Mouse (Mus musculus): ENCODE results near the gene Cdh10.

Gene Cdh10

DNA sequence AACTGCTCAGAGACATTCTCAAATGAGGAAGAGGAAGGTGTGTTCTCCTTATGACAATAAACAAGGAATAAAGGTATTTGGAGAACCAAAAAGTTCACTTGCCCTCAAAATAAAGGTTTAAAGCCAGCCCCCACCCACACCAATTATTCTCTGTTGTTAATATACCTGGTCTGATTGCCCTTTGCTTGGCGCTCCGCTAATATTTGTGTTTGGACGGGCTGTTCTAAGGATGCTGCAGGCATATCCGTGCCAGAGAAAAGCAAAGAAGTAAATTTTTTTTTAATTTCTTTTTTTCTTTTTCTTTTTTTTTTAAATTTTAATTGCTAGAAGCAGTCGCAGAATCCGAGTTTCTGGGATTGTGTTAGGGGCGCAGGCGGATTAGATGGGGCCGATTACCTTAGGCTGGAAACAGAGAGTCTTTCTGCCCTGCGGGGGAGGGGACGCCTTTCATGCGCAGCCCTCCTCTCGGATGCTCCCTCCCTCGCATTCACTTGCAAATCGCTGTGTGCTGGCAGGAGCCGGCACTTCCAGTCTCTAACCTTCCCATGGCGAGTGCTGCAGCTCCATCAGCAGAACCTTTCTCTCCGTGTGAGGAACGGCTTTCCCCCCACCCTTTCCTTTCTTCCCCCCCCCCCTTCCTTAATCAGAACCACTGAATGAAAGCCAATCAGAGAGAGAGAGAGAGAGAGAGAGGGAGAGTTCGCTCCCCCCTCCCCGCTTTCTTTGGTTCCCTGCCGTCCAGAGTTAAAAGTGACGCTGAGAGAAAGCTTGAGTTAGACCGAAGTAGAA is at the start of gene Cdh10:
Gene Cdh10 (plus strand): TSS at position 763 of the 789 bp plus-strand sequence.
- DNase-seq, result no peak

DNA sequence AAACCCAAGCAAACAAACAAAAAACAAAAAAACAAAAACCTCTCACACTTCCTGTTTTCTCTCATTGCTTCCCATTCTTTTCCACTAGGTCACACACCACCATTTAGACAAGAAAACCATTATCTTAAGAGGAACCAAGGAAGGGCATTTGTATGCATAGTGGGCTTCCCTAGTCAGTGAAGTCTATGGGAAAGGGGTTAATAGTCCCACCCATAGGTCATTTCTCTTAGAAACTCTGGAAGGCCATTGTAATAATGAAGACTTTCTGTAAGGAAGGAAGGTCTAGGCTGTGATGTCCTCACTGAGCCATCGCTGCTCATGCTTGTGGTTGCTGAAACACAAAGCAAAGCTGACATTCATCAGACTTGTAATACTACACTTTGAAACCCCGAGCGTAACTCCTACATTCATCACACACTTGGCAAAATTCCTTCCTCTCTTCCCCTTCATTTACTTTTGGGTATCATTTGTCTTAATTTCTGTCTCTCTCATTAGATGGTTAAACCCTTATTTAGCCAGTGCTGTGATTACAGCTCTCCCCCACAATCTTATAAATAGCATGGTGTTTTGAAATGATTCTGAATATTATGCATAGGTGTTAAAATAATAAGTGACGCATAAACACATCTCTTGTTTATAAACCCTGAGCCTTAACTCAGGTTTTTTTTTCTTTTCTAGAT is 9.5 kb upstream of the Cdh10 start:
- DNase-seq, result no peak

DNA sequence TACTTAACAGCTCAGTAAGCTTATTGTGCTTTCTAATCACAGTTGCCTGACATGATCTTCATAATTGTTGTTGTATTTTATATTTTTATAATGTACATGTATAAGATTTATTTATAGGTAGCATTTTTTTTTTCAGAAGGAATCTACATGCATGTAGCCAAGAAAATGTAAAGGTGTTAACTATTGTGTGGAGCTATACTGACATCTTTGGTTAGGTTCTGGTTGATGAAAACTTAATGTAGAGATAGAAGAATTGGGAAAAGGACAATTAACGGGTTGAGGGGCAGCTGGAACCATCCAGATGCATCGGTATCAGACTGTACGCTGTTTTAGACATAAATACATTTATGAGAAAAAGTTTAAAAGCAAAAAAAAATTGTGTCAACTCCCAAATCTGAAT is 1.0 kb upstream of the Cdh10 start:
- DNase-seq, result no peak

DNA sequence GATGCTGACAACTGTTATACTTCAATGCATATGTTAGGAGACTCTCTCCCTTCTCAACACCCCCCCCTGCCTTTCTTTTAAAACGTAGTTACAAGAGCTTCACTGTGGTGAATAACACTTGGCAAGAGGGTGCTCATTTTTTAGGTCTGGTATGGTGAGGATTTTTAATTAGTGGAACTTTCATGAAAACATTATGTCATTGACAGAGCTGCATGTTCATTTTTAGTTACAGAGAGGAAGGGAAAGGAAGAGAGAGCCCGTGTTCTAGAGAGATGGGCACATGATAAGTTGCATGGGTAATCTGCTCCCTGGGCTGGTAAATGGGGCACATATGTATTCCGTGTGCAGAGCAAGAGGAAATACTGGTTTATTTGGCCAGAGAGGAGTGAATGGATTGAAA is 1.5 kb downstream of the Cdh10 start:
- no peak for DNase-seq

DNA sequence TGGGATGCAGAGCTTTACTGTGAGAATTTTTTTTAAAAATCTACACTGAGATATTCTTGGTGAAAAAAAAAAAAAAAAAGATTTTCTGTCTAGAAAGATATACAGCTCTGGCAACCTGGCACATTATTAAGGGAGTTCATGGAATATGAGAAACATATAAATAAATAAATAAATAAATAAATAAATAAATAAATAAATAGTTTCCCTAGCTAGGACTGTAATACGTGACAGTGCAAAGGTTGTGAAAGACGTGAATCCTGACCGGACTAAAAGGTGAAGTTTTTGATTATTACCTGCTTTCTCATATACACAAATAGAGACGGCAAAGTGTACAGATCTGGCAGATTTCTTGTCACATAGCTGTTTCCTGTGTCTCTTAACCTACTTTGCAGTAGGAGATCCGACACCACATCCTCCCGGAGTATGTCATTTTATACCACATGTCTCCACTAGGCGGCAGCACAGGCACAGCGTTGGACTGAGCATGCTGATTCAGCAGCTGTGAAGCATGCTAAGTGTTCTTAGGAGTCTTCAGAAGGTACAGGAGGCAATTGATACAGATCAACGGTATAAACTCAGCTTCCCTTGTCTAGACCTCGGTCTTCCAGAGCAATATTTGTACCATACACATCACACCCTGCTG is 2.5 kb downstream of the Cdh10 start:
- DNase-seq, result peak; percentile 32

DNA sequence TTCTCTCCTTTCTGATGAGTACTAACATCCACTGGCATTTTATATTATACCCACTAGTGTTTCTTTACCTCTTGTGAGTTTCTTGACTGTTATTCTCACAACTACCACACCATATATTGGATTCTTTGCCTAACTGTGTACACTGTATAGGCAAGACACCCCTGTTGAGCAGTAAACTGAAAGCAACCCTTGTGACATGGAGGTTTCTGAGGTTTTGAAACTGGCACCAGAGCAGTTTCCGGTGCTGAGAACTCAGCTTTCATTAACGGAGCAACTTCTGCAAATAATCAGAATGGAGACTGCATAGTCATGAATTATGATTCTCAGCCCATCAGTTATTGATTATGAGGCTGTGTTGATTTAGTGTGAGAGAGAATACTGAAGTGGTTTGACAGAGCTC is 4.7 kb downstream of the Cdh10 start:
- DNase-seq, result no peak

DNA sequence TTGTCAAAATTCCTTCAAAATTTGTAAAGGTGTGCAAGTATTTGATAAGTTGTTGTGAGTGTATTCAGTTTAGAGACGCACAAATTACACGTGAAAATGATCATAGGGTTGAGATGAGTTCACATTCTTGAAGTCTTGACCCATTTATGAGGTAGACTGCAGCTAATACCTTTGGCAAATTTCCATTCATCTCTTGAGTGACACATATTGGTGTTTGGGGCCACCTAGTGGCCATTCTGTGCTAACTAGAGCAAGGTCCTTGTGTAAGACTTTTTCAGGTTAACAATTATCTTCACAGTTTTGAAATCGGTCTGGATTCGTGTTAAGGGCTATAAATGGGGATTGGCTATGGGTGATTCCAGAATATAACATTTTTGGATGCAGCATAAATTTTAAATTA is 13.5 kb downstream of the Cdh10 start:
- DNase-seq, result peak; percentile 11

DNA sequence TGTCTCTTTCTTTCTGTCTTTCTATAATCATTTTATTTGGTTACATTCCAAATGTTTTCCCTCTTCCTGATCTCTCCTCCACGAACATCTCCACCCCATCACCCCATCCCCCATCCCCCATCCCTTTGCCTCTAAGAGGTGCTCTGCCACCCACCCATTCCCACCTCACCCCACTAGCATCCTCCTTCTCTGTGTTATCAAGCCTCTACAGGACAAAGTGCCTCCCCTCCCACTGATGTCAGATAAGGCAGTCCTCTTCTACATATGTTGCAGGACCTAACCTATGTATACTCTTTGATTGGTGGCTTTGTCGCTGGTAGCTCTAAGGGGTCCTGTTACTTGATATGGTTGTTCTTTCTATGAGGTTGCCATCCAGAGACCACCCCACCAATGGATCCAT is 23.0 kb downstream of the Cdh10 start:
- DNase-seq, result no peak

DNA sequence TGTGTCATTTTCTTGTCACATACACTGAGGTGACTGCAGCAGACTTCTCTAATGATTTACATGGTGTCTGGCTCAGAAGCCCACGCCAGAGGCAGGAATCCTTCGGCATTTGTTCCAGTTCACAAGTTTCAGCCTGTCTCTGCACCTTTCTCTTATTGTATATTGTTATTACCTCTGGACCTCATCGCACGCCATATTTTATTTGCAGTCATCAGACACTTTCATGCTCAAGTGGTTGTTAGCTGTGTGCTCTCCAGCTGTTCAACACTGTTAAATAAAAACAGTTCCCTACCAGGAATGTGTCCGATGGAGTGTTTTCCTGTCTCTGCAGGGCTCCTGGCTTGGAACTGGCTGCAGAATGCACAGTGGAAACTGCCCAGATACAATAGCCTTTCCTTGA is 26.1 kb downstream of the Cdh10 start:
- no peak for DNase-seq

DNA sequence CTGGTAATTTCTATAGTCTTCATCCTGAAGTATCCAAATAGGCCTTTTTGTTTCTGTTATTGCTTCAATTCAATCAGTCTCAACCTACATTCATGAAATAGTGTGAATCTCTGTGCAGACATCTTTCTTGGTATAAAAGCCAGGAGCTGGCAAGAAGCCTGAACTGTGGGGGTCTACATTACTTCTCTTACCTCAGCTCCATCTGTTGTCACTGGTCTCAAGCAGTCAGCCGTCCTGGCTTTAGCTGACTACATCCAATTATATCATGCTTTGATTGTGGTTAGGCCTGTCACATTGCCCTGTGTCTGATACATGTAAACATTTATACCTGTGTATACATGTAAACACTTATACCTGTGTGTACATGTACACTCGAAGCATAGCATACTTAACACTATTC is 31.8 kb downstream of the Cdh10 start:
- DNase-seq, result no peak

DNA sequence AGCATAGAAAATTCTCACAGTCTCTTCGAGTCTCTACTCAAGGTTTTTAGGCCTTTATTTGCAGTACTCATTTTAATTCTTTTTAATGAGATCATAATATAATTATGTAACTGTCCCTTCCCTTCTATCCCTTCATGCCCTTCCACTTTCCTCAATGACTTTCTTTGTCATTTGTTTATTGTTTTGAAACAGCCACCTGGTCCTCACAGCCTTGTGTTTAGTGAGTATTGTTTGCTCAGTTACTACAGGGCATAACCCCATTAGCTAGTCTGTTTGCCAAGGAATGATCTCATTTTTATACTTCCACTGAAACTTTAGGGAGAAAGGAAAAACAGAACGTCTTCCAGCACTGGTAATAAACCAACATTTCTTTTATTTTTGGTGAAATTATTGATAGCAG is 39.4 kb downstream of the Cdh10 start:
- no peak for DNase-seq

DNA sequence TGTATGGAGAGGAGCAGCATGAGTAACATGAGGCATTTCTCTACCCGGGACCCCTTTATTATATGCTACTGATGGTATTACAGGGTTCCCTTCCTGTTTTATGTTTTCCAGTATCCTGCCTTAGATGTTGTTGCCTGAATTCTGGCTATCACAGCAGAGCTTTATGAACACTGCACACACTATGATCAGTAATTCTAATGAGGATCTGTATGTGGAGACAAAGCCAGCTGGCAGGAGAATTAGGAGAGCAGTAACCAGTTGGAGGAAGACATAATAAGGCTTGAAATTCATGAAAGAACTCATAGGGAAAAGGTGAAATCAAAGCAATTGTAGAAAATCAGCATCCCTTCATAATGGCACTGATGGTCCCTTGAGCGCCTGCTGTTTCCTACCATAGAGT is 51.1 kb downstream of the Cdh10 start:
- no peak for DNase-seq

DNA sequence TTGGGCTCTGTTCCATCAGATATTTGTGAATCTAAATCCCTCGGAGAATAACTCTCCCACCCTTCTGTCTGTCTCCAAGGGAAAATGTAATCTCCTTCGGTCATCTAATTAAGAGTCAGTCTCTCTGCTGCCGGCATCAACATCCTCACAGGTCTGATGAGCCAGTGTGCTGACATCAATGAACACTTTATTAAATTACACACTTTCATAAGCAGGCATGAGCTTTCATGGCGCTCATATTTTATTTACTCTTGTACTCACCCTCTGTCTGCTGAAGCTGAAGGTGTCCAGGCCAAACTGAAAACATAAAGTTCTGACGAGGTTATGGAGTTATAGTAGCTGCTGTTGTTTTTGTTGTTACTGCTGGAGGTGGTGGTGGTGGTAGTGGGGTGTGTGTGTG is 62.7 kb downstream of the Cdh10 start:
- no peak for DNase-seq

DNA sequence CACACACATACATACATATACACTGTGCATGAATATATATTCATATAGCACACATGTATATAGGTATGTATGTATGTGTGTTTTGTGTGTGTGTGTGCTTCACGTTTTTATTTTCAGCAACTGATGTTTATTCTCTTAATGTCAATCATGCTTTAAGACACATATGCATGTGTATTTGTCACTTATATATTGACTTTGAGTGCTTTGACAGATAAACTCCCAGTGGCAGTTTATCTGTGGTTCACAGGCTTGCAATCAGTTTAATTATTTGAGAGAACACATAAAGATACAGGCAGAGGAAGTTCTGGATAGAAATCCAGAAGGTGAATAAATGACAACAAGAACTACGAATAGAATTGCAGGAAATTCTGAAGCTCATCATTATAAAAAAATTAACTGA is 67.9 kb downstream of the Cdh10 start:
- DNase-seq, result no peak

DNA sequence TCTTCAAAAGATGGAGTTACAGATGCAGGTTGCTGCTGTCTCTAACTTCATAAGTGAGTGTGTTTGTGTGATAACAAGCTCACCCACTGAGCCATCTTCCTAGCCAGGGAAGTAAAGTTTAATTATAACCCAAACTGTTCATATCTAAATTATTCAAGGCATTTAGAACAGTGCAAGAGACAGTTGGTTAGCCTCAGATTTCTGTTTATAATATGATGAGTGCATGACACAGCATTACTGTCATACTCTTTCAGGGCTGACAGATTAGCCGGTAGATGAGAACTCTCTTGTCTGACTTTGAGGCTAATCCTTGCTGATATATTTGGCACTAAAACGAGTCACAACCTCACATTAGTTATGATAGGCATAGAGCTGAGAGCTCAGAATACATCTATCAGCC is 70.2 kb downstream of the Cdh10 start:
- no peak for DNase-seq

DNA sequence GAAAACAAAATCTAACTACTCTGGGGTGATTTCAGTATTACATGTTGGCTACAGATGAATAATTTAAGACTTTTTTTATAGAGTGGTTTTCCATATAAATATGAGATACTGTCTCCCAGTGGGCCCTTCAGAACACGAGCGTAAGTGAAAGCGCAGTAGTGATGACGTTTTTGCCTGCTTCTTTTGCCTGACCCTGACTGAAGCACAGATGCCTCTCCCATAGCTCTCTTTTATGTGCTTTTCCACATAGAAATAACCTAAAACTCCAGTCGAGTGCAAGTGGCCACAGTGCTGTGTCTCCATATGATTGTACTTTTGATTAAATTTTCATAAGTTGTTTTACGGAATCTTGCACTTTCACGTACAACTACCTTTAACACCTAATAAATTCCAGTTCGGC is 71.6 kb downstream of the Cdh10 start:
- DNase-seq, result no peak

DNA sequence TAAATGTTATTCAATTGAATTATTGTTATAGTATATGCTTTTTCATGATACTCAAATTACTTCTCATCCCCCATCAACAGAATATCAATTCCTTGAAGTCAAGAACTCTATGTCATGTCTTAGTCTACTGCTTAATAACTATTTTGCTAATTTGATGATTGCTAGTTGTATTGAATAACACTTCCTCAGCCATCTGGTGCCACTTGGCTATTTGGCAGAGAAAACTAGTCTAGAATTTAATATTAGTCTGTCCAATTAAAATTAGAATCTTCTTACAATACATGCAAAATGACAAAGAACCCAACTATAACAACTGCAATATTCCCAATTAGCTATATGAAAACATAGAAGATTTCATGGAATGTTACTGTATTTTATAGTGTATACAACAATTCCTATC is 82.0 kb downstream of the Cdh10 start:
- no peak for DNase-seq

DNA sequence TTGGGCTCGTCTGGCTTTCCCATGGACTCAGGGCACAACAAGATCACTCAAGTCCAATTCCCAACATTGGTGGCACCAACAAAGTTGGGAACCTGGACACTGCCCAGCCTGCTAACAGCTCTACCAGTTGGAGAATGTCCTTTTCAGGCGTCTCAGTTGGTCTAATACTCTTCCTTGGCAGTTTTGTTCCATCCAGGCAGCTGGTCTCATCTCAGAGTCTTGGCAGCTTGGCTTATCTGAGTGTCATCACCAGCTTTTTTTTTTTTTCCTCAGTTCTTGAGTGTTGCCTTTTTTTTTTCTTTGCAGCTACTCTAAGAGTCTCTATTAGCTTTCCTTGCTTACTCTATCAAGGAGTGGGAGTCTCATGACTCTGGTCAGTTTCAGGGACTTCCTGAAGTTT is 85.4 kb downstream of the Cdh10 start:
- no peak for DNase-seq

DNA sequence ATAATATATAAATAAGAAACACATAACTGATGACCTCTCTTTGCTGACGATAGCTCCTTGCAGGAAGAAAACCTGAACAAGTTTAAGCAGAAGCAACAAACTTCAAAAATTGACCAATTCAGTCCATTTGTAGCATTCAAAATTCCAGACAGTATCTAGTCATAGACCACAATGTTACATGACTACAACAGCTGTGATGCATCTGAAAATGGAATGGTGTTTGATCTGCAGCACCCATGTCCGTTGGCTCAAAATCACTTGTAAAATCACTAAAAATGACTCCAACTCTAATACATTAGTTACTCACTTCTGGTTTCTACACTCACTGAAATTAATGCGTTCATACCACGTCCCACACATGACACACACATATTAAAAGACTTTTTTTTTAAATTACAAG is 91.9 kb downstream of the Cdh10 start:
- DNase-seq, result no peak

DNA sequence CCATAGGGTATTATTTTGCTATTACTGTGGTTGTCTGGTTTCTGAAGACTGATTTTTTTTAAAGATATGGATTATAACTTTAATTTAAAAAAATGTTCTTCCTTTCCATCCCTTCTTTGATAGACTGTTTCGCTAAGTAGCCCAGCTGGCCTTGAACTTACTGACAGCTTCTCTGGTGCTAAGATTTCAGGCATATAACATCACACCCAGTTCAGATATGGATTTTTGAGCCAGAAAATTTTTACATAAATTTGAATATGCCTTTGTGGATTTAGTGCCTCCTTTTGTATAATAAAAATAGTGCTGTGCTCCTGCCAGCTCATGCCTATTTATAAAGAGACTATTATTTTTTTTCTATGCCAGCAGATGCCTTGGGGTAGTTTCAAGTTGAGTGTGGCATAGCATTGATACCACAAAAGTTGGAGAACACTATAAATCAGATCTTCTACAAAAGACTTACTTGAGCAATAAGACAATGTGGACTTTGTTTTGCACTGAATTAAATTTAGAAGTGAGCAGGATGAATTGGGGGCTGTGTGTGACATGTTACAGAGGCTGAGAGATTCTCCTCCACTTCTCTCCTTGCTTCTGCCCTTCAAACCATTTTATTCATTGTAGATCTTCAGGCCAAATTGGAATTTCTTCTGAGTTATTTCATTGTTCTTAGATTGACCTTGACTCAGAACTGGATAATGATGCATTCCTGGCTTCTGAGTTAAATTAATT is 106.8 kb downstream of the Cdh10 start:
- DNase-seq, result no peak

DNA sequence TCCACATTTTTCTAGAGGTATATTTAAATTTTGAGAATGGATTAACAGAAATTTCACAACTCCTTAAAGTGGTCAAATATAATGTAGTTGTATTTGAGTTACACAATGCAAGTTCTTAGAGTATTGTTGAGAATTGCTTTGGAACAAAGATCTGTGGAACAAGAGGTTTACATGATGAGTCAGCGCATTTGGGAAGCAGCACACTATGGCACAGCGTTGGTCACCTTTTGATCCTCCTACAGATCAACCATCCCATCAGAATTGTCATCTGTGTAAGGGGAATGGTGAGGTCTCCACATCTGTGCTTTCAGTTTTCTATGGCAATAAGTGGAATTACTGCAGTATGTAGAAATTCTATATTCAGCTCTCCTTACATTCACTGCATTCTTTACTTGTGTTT is 108.2 kb downstream of the Cdh10 start:
- DNase-seq, result no peak

DNA sequence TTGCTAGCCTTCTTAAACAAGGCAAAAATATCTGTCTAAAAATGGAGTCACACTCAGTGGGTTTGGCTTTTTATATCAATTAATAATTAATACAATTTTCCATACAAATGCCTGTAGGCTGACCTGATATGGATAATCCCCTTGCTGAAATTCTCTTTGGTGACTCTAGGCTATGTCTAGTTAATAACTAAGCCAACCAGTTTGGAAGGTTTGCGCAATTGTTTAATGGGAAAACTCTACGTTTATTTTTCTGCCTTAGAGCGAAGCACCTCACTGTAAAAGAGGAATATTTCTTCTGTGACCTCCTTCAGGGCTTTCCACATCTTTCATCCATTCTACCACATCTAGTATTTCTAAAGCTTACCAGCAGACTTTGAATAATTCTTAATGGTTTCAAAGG is 133.5 kb downstream of the Cdh10 start:
- DNase-seq, result no peak

DNA sequence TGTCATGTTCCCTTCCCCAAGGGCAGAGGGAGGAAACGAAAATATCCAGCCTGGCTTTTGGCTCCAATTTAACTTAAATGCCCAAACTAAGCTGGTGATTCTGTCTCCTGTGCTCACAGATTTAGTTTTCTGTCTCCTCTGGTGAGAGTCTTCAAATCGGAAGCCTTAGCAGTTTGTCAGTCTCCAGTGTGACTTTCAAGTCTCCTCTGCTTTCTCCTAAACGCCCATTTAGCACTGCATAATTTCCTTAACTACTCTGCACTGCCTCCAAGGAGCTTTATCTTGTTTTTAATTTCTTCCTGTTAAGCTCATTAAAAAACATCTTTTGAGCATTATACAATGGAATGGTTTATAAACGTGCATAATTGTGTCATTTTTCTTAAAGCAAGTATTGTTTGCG is 156.3 kb downstream of the Cdh10 start:
- DNase-seq, result no peak

DNA sequence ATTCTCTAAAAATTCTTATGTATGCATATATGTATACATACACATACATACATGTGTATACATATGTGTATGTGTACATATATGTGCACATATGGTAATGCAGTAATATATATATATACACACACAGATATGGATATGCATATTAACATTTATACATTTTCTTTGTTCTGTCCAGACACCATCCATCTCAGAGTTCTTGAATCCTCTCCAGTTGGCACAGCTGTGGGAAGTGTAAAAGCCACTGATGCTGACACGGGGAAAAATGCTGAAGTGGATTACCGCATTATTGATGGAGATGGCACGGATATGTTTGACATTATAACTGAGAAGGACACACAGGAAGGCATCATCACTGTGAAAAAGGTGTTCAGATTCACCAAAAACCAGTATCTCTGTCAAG is 166.1 kb downstream of the Cdh10 start:
- DNase-seq, result no peak
